Mouse (Mus musculus) spleen, adult 2 months (tissue): ENCODE results near the gene B3gnt6. TPM values are rescaled to one million over a fixed set of nuclear protein-coding genes. Genes with fewer than 3 reads are reported as not detected.

Source experiments
- DNase-seq, 2 experiments: peaks; one replicate each; pipeline versions ENCODE4 v3.0.0 to v3.0.0-alpha.2; 2012 to 2021; ENCODE audit warnings: low spot score in 2 of 2, low read depth in 1 of 2
- H3K27ac ChIP-seq: fragments of 200-500 bp; 2 replicates; pipeline ENCODE4 v1.5.1; 2012; ENCODE audit warnings: low read length, inconsistent platforms; ENCODE audit not compliant: insufficient read depth
- H3K27me3 ChIP-seq: fragments of 200-500 bp; 2 replicates; pipeline ENCODE4 v1.6.1; 2012; ENCODE audit warnings: mild to moderate bottlenecking, moderate library complexity, low read length, inconsistent platforms; ENCODE audit not compliant: control insufficient read depth, insufficient read depth
- H3K36me3 ChIP-seq: fragments of 200-500 bp; 2 replicates; pipeline ENCODE4 v1.6.1; 2012; ENCODE audit warnings: mild to moderate bottlenecking, low read length, inconsistent platforms; ENCODE audit not compliant: control insufficient read depth, insufficient read depth
- H3K4me1 ChIP-seq: fragments of 200-500 bp; 2 replicates; pipeline ENCODE4 v1.6.1; 2011; ENCODE audit warnings: inconsistent platforms; ENCODE audit not compliant: control insufficient read depth, insufficient read depth, insufficient read length
- H3K4me3 ChIP-seq: fragments of 200-500 bp; 2 replicates; pipeline ENCODE4 v1.5.1; 2011; ENCODE audit warnings: mild to moderate bottlenecking, inconsistent platforms; ENCODE audit not compliant: insufficient read depth, insufficient read length; ENCODE audit errors: extremely low read depth
- CTCF ChIP-seq: fragments of 200-500 bp; IDR thresholded peaks from 2 replicates; pipeline ENCODE4 v1.5.1; 2011; ENCODE audit warnings: mild to moderate bottlenecking, inconsistent platforms; ENCODE audit not compliant: insufficient read depth, insufficient read length, insufficient replicate concordance; ENCODE audit errors: extremely low read depth
- POLR2A ChIP-seq: fragments of 200-500 bp; IDR thresholded peaks from 2 replicates; pipeline ENCODE4 v1.6.1; 2011; ENCODE audit warnings: low read depth, low read length, inconsistent platforms
- WGBS: fragments of 180-500 bp; shearing (Covaris S2); methylation state at CpG from one replicate; pipeline ENCODE4 v1.1.7; 2018; 5-methylcytosine and 5-hydroxymethylcytosine counted together
- polyA plus RNA-seq: library from polyadenylated mRNA; depleted of rRNA; stranded (reverse); fragments of >200 nt; gene quantifications from 2 replicates; pipeline ENCODE4 v1.2.3, GENCODE M21; 2012

Gene B3gnt6
- polyA plus RNA-seq, 1 experiment, result 0.22 TPM

- no peak overlapping the region for H3K4me3 ChIP-seq
- no peaks in the 10 kb centered on the region for H3K27me3 ChIP-seq
- H3K36me3 ChIP-seq, result no peaks in the 10 kb centered on the region
- peak overlapping the region; percentile 12; the same call in 1 of the 2 replicates for H3K27ac ChIP-seq
- H3K4me1 ChIP-seq, result peaks cover 9% of the 10 kb centered on the region
- 53% methylated on average over 2 of the region's 2 CpGs for WGBS
- DNase-seq, result no peak
- TF ChIP-seq POLR2A (no peak), CTCF (no peak)
Observed at GRCm38 (mm10) chr7:98177071-98177485, 22.2 kb downstream of the B3gnt6 start.

GRCm38 (mm10) chr7:98176322-98177070, 22.8 kb downstream of the B3gnt6 start:
- Histone ChIP-seq H3K4me3 (no peak overlapping the region), H3K4me1 (peaks cover 9% of the 10 kb centered on the region), H3K36me3 (no peaks in the 10 kb centered on the region), H3K27me3 (no peaks in the 10 kb centered on the region), H3K27ac (peak overlapping the region; percentile 12; the same call in 1 of the 2 replicates)
- TF ChIP-seq POLR2A (no peak), CTCF (no peak)
- 44% methylated on average over 8 of the region's 8 CpGs for WGBS
- no peak for DNase-seq

GRCm38 (mm10) chr7:98174883-98175755, 24.2 kb downstream of the B3gnt6 start:
- Histone ChIP-seq H3K4me3 (no peak overlapping the region), H3K36me3 (no peaks in the 10 kb centered on the region), H3K27ac (peak overlapping the region; percentile 18; the same call in 1 of the 2 replicates), H3K4me1 (peaks cover 9% of the 10 kb centered on the region), H3K27me3 (no peaks in the 10 kb centered on the region)
- no peak for DNase-seq
- no peak for TF ChIP-seq CTCF
- no peak for TF ChIP-seq POLR2A
- WGBS, result 82% methylated on average over 4 of the region's 4 CpGs

- TF ChIP-seq CTCF (no peak), POLR2A (no peak)
- Histone ChIP-seq H3K27me3 (no peaks in the 10 kb centered on the region), H3K27ac (no peak overlapping the region), H3K4me3 (no peak overlapping the region), H3K4me1 (peaks cover 7% of the 10 kb centered on the region), H3K36me3 (no peaks in the 10 kb centered on the region)
- WGBS, result 40% methylated on average over 4 of the region's 4 CpGs
- no peak for DNase-seq
Observed at GRCm38 (mm10) chr7:98173408-98173807, 25.9 kb downstream of the B3gnt6 start.

- Histone ChIP-seq H3K27me3 (no peaks in the 10 kb centered on the region), H3K4me1 (peaks cover 3% of the 10 kb centered on the region), H3K27ac (no peak overlapping the region), H3K36me3 (no peaks in the 10 kb centered on the region), H3K4me3 (no peak overlapping the region)
- WGBS, result 89% methylated on average over 8 of the region's 8 CpGs
- no peak for TF ChIP-seq POLR2A
- DNase-seq, result no peak
Observed at GRCm38 (mm10) chr7:98172661-98173060, 26.6 kb downstream of the B3gnt6 start.

GRCm38 (mm10) chr7:98171141-98172073, 27.9 kb downstream of the B3gnt6 start:
- TF ChIP-seq CTCF (no peak), POLR2A (no peak)
- 49% methylated on average over 6 of the region's 6 CpGs for WGBS
- Histone ChIP-seq H3K27ac (no peak overlapping the region; the same call in 1 of the 2 replicates), H3K4me3 (no peak overlapping the region), H3K27me3 (no peaks in the 10 kb centered on the region), H3K36me3 (no peaks in the 10 kb centered on the region), H3K4me1 (no peaks in the 10 kb centered on the region; the same call in 1 of the 2 replicates)
- DNase-seq, result no peak
